Mouse (Mus musculus): ENCODE measurements around the gene Klhdc8a.

- TF ChIP-seq CTCF (IDR thresholded peaks at IDR 0.05; ENCODE audit: extremely low read depth, insufficient read length, insufficient replicate concordance, low read depth, low read length) (no peak), POLR2A (IDR thresholded peaks at IDR 0.05; ENCODE audit: low read depth, low read length) (no peak)
Measured at GRCm38 (mm10) chr1:132312043-132312442, 13.6 kb downstream of the Klhdc8a start.
